Mouse (Mus musculus) kidney, adult 2 months (tissue): ENCODE results near the gene Igf1r. TPM values are rescaled to one million over a fixed set of nuclear protein-coding genes. Genes with fewer than 3 reads are reported as not detected.

Experiments
- DNase-seq: peaks from one replicate; pipeline ENCODE4 v3.0.0; 2021
- H3K27ac ChIP-seq: fragments of 200-500 bp; 2 replicates; pipeline ENCODE4 v1.5.1; 2012; ENCODE audit warnings: low read depth, low read length, control low read depth, inconsistent platforms; ENCODE audit not compliant: insufficient read depth
- H3K27me3 ChIP-seq: fragments of 200-500 bp; replicated peaks from 2 replicates; pipeline ENCODE4 v1.6.1; 2012; ENCODE audit warnings: mild to moderate bottlenecking, moderate library complexity, low read length, inconsistent platforms; ENCODE audit not compliant: control insufficient read depth, insufficient read depth
- H3K36me3 ChIP-seq: fragments of 200-500 bp; 2 replicates; pipeline ENCODE4 v1.6.1; 2012; ENCODE audit warnings: mild to moderate bottlenecking, moderate library complexity, low read length, inconsistent platforms; ENCODE audit not compliant: control insufficient read depth, insufficient read depth
- H3K4me1 ChIP-seq: fragments of 200-500 bp; 2 replicates; pipeline ENCODE4 v1.6.1; 2011; ENCODE audit warnings: low read length; ENCODE audit not compliant: control insufficient read depth, insufficient read depth
- H3K4me3 ChIP-seq: fragments of 200-500 bp; 2 replicates; pipeline ENCODE4 v1.5.1; 2011; ENCODE audit warnings: mild to moderate bottlenecking, low read depth, low read length, control low read depth; ENCODE audit not compliant: insufficient read depth
- CTCF ChIP-seq: fragments of 200-500 bp; conservative IDR thresholded peaks from 2 replicates; pipeline ENCODE4 v1.5.1; 2011; ENCODE audit warnings: low read depth, mild to moderate bottlenecking, control low read depth, low read length, moderate library complexity, mixed read lengths; ENCODE audit not compliant: insufficient read depth, insufficient read length
- POLR2A ChIP-seq: fragments of 200-500 bp; IDR thresholded peaks from one replicate; pipeline ENCODE4 v1.6.1; 2011; ENCODE audit warnings: low read depth, low read length, control low read depth
- WGBS: fragments of 180-500 bp; shearing (Covaris S2); methylation state at CpG from one replicate; pipeline ENCODE4 v1.1.7; 2018; 5-methylcytosine and 5-hydroxymethylcytosine counted together
- polyA plus RNA-seq: library from polyadenylated mRNA; depleted of rRNA; stranded (reverse); fragments of >200 nt; gene quantifications from 2 replicates; pipeline ENCODE4 v1.2.3, GENCODE M21; 2012

Igf1r gene
- polyA plus RNA-seq, 1 experiment: 29.2 TPM

GRCm38 (mm10) chr7:67950815-67951531 is 1.7 kb upstream of the Igf1r start:
- peak; percentile 79 for DNase-seq
- peak; percentile 42; the same call in 1 of the 2 replicates for TF ChIP-seq CTCF
- TF ChIP-seq POLR2A: no peak
- peak overlapping the region; percentile 17; the same call in 1 of the 2 replicates for H3K27ac ChIP-seq
- under 1% methylated on average over 71 of the region's 71 CpGs for WGBS
- no peaks in the 10 kb centered on the region for H3K4me1 ChIP-seq
- no peaks in the 10 kb centered on the region for H3K27me3 ChIP-seq
- peak overlapping the region; percentile 95 for H3K4me3 ChIP-seq
- no peaks in the 10 kb centered on the region for H3K36me3 ChIP-seq

- TF ChIP-seq POLR2A (no peak), CTCF (no peak)
- peak; percentile 97 for DNase-seq
Observed at GRCm38 (mm10) chr7:67951532-67952035, 1.0 kb upstream of the Igf1r start.

GRCm38 (mm10) chr7:67952036-67952681 is 468 bp upstream of the Igf1r start:
- under 1% methylated on average over 91 of the region's 91 CpGs for WGBS
- Histone ChIP-seq H3K27ac (peak overlapping the region; percentile 98), H3K36me3 (no peaks in the 10 kb centered on the region), H3K4me1 (peaks cover 8% of the 10 kb centered on the region), H3K27me3 (no peaks in the 10 kb centered on the region), H3K4me3 (peak overlapping the region; percentile 95)
- TF ChIP-seq CTCF (no peak), POLR2A (no peak)
- peak; percentile 89 for DNase-seq

More at GRCm38 (mm10) chr7:67951532-67952035, 1.0 kb upstream of the Igf1r start:
- H3K4me1 ChIP-seq: peaks cover 5% of the 10 kb centered on the region; the same call in 1 of the 2 replicates
- H3K27me3 ChIP-seq: no peaks in the 10 kb centered on the region
- no peaks in the 10 kb centered on the region for H3K36me3 ChIP-seq
- H3K27ac ChIP-seq: peak overlapping the region; percentile 98
- H3K4me3 ChIP-seq: peak overlapping the region; percentile 95
- under 1% methylated on average over 72 of the region's 73 CpGs for WGBS

- Histone ChIP-seq H3K36me3 (no peaks in the 10 kb centered on the region), H3K27ac (peak overlapping the region; percentile 67), H3K4me1 (peaks cover 20% of the 10 kb centered on the region), H3K27me3 (no peaks in the 10 kb centered on the region), H3K4me3 (peak overlapping the region; percentile 95)
- under 1% methylated on average over 23 of the region's 23 CpGs for WGBS
- TF ChIP-seq CTCF: no peak
- no peak for TF ChIP-seq POLR2A
- peak; percentile 53 for DNase-seq
Observed at GRCm38 (mm10) chr7:67953764-67954242, 1.2 kb downstream of the Igf1r start.

- no peak for DNase-seq
- peak overlapping the region; percentile 1; the same call in 1 of the 2 replicates for H3K27ac ChIP-seq
- peak overlapping the region; percentile 95 for H3K4me3 ChIP-seq
- H3K36me3 ChIP-seq: no peaks in the 10 kb centered on the region
- TF ChIP-seq CTCF: no peak
- no peak for TF ChIP-seq POLR2A
- WGBS: 27% methylated on average over 10 of the region's 10 CpGs
- peaks cover 23% of the 10 kb centered on the region for H3K4me1 ChIP-seq
- no peaks in the 10 kb centered on the region for H3K27me3 ChIP-seq
Observed at GRCm38 (mm10) chr7:67954591-67955185, 2.1 kb downstream of the Igf1r start.

- no peaks in the 10 kb centered on the region for H3K36me3 ChIP-seq
- peak overlapping the region; percentile 1; the same call in 1 of the 2 replicates for H3K27ac ChIP-seq
- peaks cover 26% of the 10 kb centered on the region for H3K4me1 ChIP-seq
- no peaks in the 10 kb centered on the region for H3K27me3 ChIP-seq
- no peak for TF ChIP-seq POLR2A
- DNase-seq: no peak
- 31% methylated on average over 5 of the region's 5 CpGs for WGBS
- H3K4me3 ChIP-seq: peak overlapping the region; percentile 95
Observed at GRCm38 (mm10) chr7:67955276-67955675, 2.6 kb downstream of the Igf1r start.
